Mouse (Mus musculus): ENCODE measurements around the gene Dcst1. TPM values are rescaled to one million over a fixed set of nuclear protein-coding genes. Genes with fewer than 3 reads are reported as not detected.

Dcst1 gene
- polyA plus RNA-seq, 1 experiment from 2014 or later = 3.3 TPM

- Histone ChIP-seq H3K4me1 (ENCODE audit: insufficient read depth, low read length) (peaks cover 38% of the 10 kb centered on the region), H3K4me2 (replicated peaks; ENCODE audit: low read depth, low read length) (no peak overlapping the region), H3K4me3 (ENCODE audit: low read length) (no peak overlapping the region), H3K27me3 (ENCODE audit: insufficient read depth, low read length) (0 out of 2 replicates have a peak, but pooled peaks cover 3% of the 10 kb centered on the region), H3K27ac (ENCODE audit: low read length) (no peak overlapping the region), H3K9me3 (ENCODE audit: low read length) (no peaks in the 10 kb centered on the region), H3K36me3 (ENCODE audit: insufficient read depth, low read length) (peaks cover 9% of the 10 kb centered on the region), H3K9ac (replicated peaks; ENCODE audit: low read length) (no peak overlapping the region)
- ATAC-seq (ENCODE audit: low FRiP score, low TSS enrichment) = no peak
- 16% methylated on average over 4 of the region's 4 CpGs for WGBS
These were observed 36.4 kb downstream of the Dcst1 start for GRCm38 (mm10) chr3:89328623-89329022.

GRCm38 (mm10) chr3:89327371-89327870 lies 37.6 kb downstream of the Dcst1 start:
- ATAC-seq (ENCODE audit: low FRiP score, low TSS enrichment) = no peak
- H3K9me3 ChIP-seq (ENCODE audit: low read length) = no peaks in the 10 kb centered on the region
- H3K36me3 ChIP-seq (ENCODE audit: insufficient read depth, low read length) = no peaks in the 10 kb centered on the region
- no peak overlapping the region for H3K9ac ChIP-seq (replicated peaks; ENCODE audit: low read length)
- H3K4me3 ChIP-seq (ENCODE audit: low read length) = no peak overlapping the region
- peaks cover 33% of the 10 kb centered on the region for H3K4me1 ChIP-seq (ENCODE audit: insufficient read depth, low read length)
- H3K27me3 ChIP-seq (ENCODE audit: insufficient read depth, low read length) = 0 out of 2 replicates have a peak, but pooled peaks cover 3% of the 10 kb centered on the region
- 20% methylated on average over 9 of the region's 9 CpGs for WGBS
- H3K27ac ChIP-seq (ENCODE audit: low read length) = no peak overlapping the region
- H3K4me2 ChIP-seq (replicated peaks; ENCODE audit: low read depth, low read length) = no peak overlapping the region

DNA sequence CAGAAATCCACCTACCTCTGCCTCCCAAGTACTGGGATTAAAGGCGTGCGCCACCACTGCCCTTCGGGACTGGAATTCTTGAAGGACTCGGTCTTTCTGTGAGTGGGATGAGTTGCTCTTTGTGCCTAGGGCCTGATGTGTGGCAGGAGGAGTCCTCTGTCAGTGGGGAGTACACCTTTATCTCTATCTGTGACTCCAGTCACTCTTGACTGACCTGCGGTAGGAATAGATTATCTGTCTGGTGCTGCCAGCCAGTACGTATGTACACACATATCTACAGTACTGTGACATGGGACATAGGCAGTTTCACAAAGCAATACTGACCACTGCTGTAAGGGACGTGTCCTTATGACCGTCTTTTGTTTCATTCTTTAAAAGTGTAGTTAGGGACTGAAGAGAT lies 39.2 kb downstream of the Dcst1 start:
- H3K4me2 ChIP-seq (replicated peaks; ENCODE audit: low read depth, low read length) = no peak overlapping the region
- no peak for ATAC-seq (ENCODE audit: low FRiP score, low TSS enrichment)
- WGBS = 96% methylated on average over 8 of the region's 8 CpGs
- H3K4me3 ChIP-seq (ENCODE audit: low read length) = no peak overlapping the region
- no peaks in the 10 kb centered on the region for H3K9me3 ChIP-seq (ENCODE audit: low read length)
- no peak overlapping the region for H3K9ac ChIP-seq (replicated peaks; ENCODE audit: low read length)
- peaks cover 3% of the 10 kb centered on the region for H3K27me3 ChIP-seq (ENCODE audit: insufficient read depth, low read length)
- H3K27ac ChIP-seq (ENCODE audit: low read length) = no peak overlapping the region
- no peaks in the 10 kb centered on the region for H3K36me3 ChIP-seq (ENCODE audit: insufficient read depth, low read length)
- H3K4me1 ChIP-seq (ENCODE audit: insufficient read depth, low read length) = peaks cover 35% of the 10 kb centered on the region

GRCm38 (mm10) chr3:89322514-89323165 lies 42.4 kb downstream of the Dcst1 start, which contains the start of gene Efna3:
Efna3 (minus strand) TSS chr3:89322965.
- Histone ChIP-seq H3K4me3 (ENCODE audit: low read length) (peak within 1 kb of the TSS; percentile 63), H3K4me1 (ENCODE audit: insufficient read depth, low read length) (peaks cover 46% of the 10 kb centered on the region), H3K27ac (ENCODE audit: low read length) (no peak within 1 kb of the TSS), H3K9ac (replicated peaks; ENCODE audit: low read length) (peak within 1 kb of the TSS; percentile 68), H3K4me2 (replicated peaks; ENCODE audit: low read depth, low read length) (peak within 1 kb of the TSS; percentile 79), H3K9me3 (ENCODE audit: low read length) (no peaks in the 10 kb centered on the region), H3K36me3 (ENCODE audit: insufficient read depth, low read length) (no peaks in the 10 kb centered on the region), H3K27me3 (ENCODE audit: insufficient read depth, low read length) (peaks cover 20% of the 10 kb centered on the region)
- under 1% methylated on average over 46 of the region's 53 CpGs for WGBS
- peak; percentile 24; the same call in 1 of the 2 replicates for ATAC-seq (ENCODE audit: low FRiP score, low TSS enrichment)

DNA sequence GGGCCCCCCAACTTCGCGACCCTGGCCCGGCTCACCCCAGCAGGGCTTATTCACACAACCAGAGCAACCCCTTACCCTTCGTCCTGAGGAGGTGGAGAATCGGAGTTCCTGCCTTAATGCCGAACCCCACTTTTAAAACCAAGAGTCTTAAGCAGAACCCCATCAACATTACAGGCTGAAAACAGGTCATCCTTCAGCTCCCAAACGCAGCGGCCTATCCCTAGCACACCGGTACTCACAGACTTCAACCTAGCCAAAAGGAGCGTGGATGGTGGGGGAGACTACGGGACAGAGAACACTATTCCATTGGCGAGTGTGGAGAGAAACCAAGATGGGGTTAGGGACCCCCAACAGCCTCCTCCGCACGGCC lies 42.9 kb downstream of the Dcst1 start:
- whole genome bisulfite sequencing = under 1% methylated on average over 14 of the region's 14 CpGs
- Histone ChIP-seq H3K36me3 (ENCODE audit: insufficient read depth, low read length) (no peaks in the 10 kb centered on the region), H3K27ac (ENCODE audit: low read length) (no peak overlapping the region)

DNA sequence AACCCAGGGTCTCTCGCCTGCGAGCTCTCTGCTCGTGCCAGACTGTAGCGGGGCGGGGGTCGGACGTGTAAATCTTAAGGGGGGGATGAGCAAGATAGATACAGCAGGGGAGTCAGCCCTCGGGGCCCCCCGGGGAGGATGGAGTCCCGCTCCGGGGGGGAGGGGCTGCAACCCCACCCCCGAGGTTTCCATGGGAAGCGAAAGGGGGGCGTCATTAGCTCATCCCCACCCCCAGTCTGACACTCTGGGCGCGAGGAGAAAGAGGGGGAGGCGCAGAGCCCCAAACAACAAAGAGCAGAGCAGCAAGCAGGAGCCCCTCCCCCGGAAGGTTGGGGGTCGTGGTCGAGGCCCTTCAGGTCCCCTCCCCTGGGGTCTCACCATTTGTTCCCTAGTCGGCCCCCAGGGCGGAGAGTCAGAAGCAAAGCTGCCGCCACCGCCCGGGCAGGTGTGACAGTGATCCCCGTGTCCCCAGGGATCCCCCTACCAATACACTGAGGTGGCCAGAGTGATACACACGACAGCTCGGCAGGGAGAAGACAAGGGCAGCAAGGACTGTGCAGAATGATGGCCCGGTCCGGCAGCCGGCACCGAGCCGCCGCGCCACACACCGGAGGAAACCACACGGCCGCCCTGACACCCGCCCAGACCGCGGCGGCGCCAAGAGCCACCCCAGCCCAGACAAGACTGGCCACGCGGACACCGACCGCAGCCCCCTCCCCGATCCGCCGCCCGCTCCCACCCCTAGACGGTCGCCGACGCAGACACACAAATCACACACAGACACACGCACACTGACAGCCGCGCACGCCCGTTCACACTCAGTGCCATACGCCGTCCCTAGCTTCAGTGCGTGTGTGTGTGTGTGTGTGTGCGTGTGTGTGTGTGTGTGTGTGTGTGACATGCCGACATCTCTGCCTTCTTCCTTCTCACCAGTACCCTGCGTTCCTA lies 43.6 kb downstream of the Dcst1 start:
- Histone ChIP-seq H3K4me2 (replicated peaks; ENCODE audit: low read depth, low read length) (peak overlapping the region; percentile 79), H3K9me3 (ENCODE audit: low read length) (no peaks in the 10 kb centered on the region), H3K4me3 (ENCODE audit: low read length) (peak overlapping the region; percentile 63), H3K27me3 (ENCODE audit: insufficient read depth, low read length) (peaks cover 20% of the 10 kb centered on the region), H3K4me1 (ENCODE audit: insufficient read depth, low read length) (peaks cover 40% of the 10 kb centered on the region), H3K36me3 (ENCODE audit: insufficient read depth, low read length) (no peaks in the 10 kb centered on the region), H3K9ac (replicated peaks; ENCODE audit: low read length) (peak overlapping the region; percentile 68), H3K27ac (ENCODE audit: low read length) (no peak overlapping the region)
- ATAC-seq (ENCODE audit: low FRiP score, low TSS enrichment) = peak; percentile 11; the same call in 1 of the 2 replicates
- under 1% methylated on average over 53 of the region's 66 CpGs for WGBS

More for the DNA sequence above, 42.9 kb downstream of the Dcst1 start:
- Histone ChIP-seq H3K9me3 (ENCODE audit: low read length) (no peaks in the 10 kb centered on the region), H3K4me1 (ENCODE audit: insufficient read depth, low read length) (peaks cover 40% of the 10 kb centered on the region), H3K4me3 (ENCODE audit: low read length) (peak overlapping the region; percentile 63), H3K27me3 (ENCODE audit: insufficient read depth, low read length) (peaks cover 20% of the 10 kb centered on the region), H3K4me2 (replicated peaks; ENCODE audit: low read depth, low read length) (peak overlapping the region; percentile 79), H3K9ac (replicated peaks; ENCODE audit: low read length) (peak overlapping the region; percentile 68)
- ATAC-seq (ENCODE audit: low FRiP score, low TSS enrichment) = no peak

- Histone ChIP-seq H3K27me3 (ENCODE audit: insufficient read depth, low read length) (peaks cover 20% of the 10 kb centered on the region), H3K36me3 (ENCODE audit: insufficient read depth, low read length) (no peaks in the 10 kb centered on the region), H3K9ac (replicated peaks; ENCODE audit: low read length) (peak overlapping the region; percentile 68), H3K27ac (ENCODE audit: low read length) (no peak overlapping the region), H3K9me3 (ENCODE audit: low read length) (no peaks in the 10 kb centered on the region), H3K4me2 (replicated peaks; ENCODE audit: low read depth, low read length) (peak overlapping the region; percentile 79), H3K4me1 (ENCODE audit: insufficient read depth, low read length) (peaks cover 48% of the 10 kb centered on the region), H3K4me3 (ENCODE audit: low read length) (peak overlapping the region; percentile 63)
- ATAC-seq (ENCODE audit: low FRiP score, low TSS enrichment) = no peak
- 0% methylated on average over 41 of the region's 41 CpGs for WGBS
These were observed 44.4 kb downstream of the Dcst1 start for GRCm38 (mm10) chr3:89320581-89321182.

GRCm38 (mm10) chr3:89319591-89320350 lies 45.3 kb downstream of the Dcst1 start:
- peaks cover 56% of the 10 kb centered on the region for H3K4me1 ChIP-seq (ENCODE audit: insufficient read depth, low read length)
- peak overlapping the region; percentile 63 for H3K9ac ChIP-seq (replicated peaks; ENCODE audit: low read length)
- no peaks in the 10 kb centered on the region for H3K9me3 ChIP-seq (ENCODE audit: low read length)
- H3K4me2 ChIP-seq (replicated peaks; ENCODE audit: low read depth, low read length) = peak overlapping the region; percentile 79
- no peak overlapping the region for H3K27ac ChIP-seq (ENCODE audit: low read length)
- WGBS = under 1% methylated on average over 47 of the region's 58 CpGs
- H3K4me3 ChIP-seq (ENCODE audit: low read length) = peak overlapping the region; percentile 63
- H3K36me3 ChIP-seq (ENCODE audit: insufficient read depth, low read length) = no peaks in the 10 kb centered on the region
- peaks cover 20% of the 10 kb centered on the region for H3K27me3 ChIP-seq (ENCODE audit: insufficient read depth, low read length)
- ATAC-seq (ENCODE audit: low FRiP score, low TSS enrichment) = no peak
